Mouse (Mus musculus): ENCODE data around the gene Naaladl1. TPM values are rescaled to one million over a fixed set of nuclear protein-coding genes. Genes with fewer than 3 reads are reported as not detected.

Naaladl1 gene
- polyA plus RNA-seq (2017; shearing (Covaris generic)): not detected

DNA sequence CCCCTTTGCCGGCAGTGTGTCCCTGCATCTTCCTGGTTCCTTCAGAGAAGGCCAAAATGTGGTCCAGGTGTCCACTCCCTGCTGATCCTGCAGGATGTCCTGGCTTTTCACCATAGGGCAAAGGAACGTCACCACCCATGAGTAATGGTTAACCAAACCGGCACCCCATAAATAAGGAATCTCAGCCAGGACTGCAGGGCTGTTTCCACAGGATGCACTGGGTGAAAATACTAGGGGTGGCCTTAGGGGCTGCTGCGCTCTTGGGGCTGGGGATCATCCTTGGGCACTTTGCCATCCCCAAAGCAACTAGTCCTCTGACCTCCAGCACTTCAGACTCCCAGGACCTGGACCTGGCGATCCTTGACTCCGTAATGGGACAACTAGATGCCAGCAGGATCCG is at the start of gene Naaladl1:
Naaladl1 (plus strand) TSS at position 197 of the 400 bp plus-strand sequence.

DNA sequence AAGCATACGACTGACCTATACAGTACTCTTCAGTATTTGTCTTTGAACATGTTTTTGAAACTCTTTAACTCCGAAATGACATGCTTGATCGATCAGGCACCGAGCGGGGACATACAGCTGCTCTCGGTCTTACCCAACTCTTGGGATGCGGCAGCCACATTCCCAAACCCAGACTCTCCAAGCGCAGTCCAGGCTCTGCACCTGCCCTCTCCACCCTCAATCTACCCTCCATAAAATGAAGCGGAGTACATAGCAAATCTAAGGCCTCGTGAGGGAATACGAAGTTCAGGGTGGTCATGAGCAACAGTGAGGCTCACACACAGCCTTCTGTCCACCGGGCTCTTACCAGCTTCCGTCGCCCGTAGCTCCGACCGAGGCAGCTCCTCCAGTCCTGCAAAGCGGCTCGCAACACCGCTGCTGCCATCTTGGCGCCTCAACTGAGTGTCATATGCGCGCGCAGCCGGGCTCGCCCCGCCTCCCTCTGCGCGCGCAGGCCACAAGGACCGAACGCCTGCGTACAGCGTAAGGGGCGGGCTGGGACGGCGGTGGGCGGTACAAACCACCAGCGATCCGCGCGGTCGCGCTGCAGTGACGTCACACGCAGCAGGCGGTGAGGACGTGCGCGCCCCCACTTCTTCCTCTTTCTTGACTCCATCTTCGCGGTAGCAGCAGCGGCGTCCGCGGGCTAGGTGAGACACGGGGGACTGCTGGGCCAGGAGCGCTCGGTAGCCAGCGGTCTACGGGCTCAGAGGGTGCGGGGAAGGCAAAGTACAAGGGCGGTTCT is 48.1 kb upstream of the Naaladl1 start, which contains the start of the genes Mrpl49 and Fau:
Mrpl49 (minus strand) TSS at position 473 of the 784 bp plus-strand sequence.
Fau (plus strand) TSS at position 532 of the 784 bp plus-strand sequence.

DNA sequence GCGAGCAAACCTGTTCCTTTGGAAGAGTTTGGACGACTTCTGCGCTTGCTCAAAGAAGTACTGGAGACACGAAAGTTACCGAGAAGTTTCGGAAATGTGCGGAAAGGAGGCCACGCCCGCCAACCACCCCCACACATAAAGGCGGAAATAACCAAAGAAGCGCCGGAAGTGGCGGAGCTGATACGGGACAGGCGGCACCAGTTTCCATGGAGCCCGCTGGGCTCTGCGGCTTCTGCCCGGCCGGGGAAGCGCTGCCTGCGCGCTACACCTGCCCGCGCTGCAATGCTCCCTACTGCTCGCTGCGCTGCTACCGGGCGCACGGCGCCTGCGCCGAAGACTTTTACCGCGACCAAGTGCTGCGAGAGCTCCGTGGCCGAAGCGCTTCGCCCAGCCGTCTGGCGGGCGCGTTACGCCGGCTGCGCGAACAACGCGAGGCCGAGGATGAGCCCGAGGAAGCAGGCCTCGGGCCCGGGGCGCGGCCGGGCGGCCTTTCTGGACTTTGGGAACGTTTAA is 44.5 kb upstream of the Naaladl1 start, which contains the start of gene Znhit2:
Znhit2 (plus strand) TSS at position 172 of the 513 bp plus-strand sequence.

DNA sequence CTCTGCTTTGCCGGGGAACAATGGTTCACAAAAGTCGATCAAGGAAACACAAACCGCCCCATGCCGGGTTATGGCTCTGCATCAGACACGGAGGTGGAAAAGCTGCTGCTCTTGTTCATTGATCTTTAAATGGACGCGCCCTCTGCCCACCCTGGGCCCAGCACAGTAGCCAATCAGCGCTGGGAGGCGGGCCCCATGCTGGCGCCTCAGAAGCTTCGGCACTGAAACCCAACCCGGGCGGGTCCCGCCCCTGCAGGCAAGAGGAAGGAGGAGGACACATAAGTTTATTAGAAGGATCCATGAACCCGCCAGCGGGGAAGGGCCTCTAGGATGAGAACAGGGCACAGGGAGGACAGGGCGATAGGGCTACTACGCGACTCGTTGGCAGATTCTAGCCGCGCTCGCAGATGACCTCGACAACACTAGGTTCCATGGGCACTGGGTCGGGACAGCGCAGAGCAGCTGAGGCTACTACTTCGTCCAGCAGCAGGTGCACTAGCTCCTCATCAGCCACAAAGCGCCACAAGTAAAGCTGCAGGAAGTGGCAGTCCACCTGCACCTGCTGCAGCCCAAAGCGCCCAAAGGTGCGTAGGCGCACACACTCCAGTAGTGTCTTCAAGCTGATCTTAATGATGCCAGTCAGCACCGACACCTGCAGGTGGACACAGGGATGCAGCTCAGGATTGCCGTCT is 37.7 kb upstream of the Naaladl1 start, which contains the start of gene Tm7sf2:
Tm7sf2 (minus strand) TSS at position 650 of the 692 bp plus-strand sequence.

DNA sequence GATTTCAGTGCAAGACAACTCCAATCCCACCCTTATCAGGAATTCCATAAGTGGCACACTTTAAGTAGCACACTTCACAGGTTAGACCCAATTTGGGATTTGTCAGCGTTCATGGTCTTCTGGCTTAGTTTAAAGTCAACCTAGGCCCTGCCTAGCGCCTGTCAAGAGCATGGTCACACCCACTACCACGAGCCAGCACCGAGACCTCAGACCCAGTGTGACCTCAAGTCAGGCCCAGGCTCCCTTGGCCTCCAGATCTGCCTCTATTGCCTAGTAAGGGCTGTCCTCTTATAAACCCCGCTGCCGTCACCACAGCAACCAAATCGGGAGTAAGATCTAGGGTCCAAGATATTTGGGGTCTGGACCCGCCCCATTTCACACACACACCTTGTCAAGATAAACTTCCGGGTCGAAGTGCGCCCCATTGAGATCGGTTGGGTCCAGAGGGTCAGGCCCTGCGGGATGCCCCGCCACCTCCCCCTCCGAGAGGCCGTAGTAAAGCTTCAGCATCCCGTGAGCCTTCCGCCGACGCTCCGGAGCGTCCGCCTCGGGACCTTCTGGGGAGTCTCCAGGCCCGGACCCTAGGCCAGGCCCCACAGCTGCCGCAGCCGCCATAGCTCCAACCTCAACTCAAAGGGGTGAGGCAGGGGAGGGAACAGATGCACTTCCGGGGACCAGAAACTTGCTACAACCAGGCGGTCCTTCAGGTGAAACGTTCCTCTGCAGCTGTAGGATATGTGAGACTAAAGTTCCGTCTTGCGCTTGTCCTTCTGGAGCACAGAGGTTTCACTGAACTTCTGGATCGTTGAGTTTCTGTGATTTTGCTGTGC is 28.8 kb upstream of the Naaladl1 start, which contains the start of gene Vps51:
Vps51 (minus strand) TSS at position 668 of the 830 bp plus-strand sequence.

DNA sequence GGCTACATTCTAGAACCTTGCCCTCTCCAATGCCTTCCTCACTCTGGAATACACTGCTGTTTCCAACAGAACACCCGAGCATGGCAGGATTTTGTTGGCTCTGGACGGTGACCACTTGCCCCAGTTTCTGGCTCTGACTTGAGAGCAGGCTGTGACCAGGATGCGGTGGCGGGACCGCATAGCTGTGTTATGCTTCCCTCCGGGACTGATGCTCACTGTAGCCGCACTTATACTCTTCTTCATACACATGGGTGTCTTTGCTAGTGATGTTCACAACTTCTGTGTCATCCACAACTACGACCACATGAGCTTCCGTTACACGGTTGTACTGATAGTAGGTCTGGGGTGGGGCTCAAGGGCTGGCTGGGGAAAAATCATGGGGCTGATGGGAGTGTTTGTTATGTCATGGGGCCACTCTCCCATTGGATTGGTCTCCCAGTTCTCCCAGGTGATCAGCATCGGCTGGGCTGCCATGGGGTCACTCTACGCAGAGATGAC is 25.6 kb upstream of the Naaladl1 start, which contains the start of gene Tmem262:
Tmem262 (plus strand) TSS at position 51 of the 498 bp plus-strand sequence.

DNA sequence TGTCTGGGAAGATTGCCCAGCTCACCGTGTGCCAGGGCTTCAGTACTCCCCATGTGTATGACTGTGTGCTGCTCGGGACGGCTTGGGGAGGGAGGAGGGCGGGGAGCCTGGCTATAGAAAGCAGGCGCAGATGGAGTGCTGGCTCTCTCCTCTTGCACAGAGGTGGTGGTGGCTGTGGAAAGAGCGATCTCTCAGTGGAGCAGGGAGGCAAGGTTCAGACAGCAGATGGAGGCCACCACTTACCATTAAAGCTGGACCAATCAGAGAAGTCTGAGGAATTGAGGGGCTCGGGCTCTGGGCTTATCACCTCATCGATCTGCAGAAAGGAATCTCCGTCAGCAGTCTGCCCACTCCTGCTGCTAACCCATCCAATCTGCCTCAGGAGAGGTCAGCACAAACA is 23.4 kb upstream of the Naaladl1 start, which contains the start of gene Gm28374:
Gm28374 (minus strand) TSS at position 101 of the 400 bp plus-strand sequence.

DNA sequence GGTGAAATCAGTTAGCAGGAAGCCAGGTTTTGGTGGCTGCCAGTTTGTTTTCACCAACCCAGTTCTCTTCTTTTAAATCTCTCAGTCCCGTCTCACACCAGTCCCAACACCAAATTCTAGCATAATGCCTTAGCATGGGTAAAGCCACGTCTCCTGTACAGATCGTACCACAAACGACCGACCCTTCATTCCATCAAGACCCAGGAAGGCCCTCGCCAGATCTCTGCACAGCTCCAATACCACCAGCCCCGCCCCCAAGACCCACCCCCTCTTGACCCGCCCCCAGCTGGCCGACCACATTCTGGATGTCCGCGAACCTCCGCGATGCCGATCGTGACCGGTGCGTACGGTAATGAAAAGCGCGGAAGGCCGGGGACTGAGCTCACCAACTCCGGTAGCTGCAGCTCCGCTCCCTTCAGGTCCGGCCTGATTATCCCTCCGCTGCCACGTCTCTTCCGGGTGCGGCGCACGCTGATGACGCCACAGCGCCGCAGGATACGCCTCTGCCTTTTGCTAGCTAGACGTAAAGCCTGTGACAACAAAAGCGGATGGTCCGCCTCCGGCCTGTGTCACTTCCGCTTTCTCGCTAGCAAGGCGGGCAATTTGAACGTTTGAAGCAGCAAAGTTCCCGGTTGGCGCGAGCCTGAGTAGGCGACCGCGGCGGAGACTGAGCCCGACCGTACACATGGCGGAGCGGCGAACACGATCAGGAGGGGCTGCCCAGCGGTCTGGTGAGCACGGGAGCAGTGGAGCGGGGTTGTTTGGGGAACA is 20.9 kb upstream of the Naaladl1 start, which contains the start of the genes Zfpl1 and Cdca5:
Zfpl1 (minus strand) TSS at position 479 of the 771 bp plus-strand sequence.
Cdca5 (plus strand) TSS at position 506 of the 771 bp plus-strand sequence.

DNA sequence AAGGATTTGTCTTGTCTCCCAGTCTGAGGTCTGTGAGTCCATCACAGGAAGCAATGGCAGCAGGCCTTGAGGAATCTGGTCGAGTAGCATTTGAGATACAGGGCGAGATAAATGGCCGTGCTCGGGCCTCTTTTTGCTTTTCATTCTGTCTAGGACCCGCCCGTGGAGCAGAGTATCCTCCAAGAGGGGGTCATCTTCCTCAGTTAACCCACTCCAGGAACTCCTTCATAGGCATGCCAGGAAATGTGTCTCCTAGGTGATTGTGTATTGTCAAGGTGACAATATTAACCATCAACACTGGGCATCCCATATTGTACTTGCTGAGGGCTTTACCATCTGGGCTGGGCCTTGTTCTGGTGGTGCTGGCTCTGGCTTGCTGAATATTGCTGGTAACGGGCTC is 11.5 kb upstream of the Naaladl1 start, which contains the start of gene AC131692.1:
AC131692.1 (plus strand) TSS at position 301 of the 400 bp plus-strand sequence.

DNA sequence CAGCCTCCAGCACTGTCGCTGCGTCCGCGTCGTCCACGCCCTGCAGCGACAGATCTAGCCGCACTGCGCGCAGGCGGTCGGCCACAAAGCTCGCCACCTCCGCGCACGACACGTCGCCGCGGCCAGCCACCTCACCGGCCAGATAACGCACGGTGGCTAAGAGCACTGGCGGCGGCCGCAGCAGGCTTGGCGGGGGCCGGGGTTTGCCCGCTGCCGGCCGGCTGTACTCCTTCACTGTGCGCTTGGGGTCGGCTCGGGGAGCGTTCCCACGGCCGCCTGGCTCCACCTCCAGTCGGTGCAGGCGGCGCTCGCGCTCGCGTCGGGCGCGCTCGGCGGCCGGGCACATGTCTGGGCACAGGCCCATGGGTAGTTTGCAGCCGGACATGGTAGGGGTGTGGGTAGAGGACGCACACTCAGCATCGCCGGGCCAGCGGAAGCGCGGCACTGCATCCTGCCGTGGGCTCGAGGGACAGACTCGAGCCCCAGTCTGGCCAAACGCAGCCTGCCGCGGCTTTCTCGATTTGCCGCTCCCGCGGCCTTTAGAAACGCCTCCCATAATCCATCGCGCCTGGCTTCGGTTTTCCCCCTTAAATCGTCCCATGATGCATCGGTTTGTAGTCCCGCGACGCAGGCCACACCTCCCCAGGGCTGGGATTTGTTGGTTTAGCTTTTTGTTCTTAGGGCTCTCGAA is 12.5 kb downstream of the Naaladl1 start, which contains the start of gene Sac3d1:
Sac3d1 (minus strand) TSS at position 665 of the 691 bp plus-strand sequence.

DNA sequence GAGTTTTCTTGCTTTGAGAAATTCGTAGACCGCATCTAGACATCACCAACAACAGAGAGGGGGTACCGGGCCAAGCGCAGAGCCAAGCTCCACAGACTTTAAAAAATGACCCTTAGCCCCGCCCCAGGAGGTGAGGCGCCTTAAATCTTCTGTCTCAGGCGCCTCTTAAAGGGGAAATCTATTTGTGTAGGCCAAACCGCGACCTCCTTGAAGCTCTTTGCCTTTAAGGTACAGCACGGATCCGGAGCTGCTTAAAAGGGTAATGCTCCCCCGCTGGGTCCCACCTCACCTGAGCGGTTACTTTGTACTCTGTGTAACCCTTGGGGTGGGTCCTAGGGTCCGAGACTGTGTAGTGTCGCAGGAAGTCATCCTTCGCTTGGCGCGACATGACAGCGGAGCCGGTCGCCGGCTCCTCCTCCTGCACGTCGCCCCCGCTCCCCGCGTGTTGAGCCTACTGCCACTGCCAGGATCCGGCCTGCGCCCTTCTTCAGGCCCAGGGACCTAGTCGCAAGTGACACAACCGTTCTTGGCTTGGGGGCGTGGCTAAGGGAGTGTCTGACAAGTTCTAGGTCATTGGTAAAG is 22.3 kb downstream of the Naaladl1 start, which contains the start of gene Snx15:
Snx15 (minus strand) TSS at position 545 of the 582 bp plus-strand sequence.

DNA sequence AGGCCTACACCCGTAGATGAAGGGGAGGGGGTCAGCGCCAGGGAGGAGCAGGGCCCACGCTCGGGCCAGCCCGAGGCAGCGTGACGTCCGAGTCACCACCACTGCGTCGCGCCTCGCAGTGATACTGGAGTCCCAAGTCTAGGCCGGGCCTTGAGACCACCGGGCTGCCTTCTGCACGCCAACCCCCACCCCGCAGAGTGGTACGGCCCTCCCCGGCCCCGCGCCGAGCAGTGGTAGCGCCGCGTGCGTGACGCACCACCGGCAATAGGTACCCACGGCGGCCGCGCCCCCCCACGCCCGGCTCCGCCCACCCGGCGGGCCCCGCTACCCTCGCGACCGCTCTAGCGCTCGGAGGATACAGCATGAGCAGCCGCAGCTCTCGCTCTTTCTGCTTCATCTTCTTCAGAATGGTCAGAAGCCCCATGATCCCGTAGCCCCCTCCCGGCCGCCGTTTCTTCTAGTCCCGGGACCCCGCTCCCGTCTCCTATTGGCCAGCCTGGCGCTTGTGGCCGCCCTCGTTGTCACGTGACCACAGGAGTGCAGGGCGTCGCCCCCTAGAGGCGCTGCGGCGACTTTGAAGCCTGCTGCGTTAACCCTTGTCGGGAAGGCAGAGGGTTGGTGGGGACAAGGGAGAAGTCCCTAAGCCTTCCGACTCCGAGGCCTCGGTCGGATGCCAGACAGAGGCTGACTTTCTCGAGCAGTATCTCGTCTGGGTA is 35.3 kb downstream of the Naaladl1 start, which contains the start of gene Batf2:
Batf2 (plus strand) TSS at position 306 of the 716 bp plus-strand sequence.

DNA sequence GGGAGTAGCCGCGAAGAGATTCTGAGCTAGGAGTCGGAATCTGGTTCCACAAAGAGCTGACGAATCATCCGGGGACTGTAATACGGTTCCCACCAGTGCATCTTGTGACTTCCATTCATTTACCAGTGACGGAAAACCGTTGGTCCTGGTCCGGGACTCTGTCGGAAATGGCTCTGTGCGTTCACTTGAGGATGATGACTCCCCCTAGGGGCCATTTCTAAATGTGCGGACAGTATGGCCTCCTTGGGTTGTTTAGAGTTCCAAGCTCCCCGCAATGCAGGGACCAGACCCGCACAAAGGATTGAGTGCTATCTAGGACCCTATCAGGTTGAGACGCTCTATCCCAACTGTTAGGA is 35.8 kb downstream of the Naaladl1 start, which contains the start of gene Arl2:
Arl2 (minus strand) TSS at position 155 of the 356 bp plus-strand sequence.

Other genes with a start within 250 kb of the Naaladl1 start
- 335 TPM for gene Frmd8, start 230.5 kb upstream of the Naaladl1 start, polyA plus RNA-seq (2017; shearing (Covaris generic))
- gene Slc25a45, start 228.0 kb upstream of the Naaladl1 start, polyA plus RNA-seq (2017; shearing (Covaris generic)): 44.8 TPM
- 0.36 TPM for gene Tigd3, start 211.6 kb upstream of the Naaladl1 start, polyA plus RNA-seq (2017; shearing (Covaris generic))
- gene Dpf2, start 192.8 kb upstream of the Naaladl1 start, polyA plus RNA-seq (2017; shearing (Covaris generic)): 210 TPM
- gene Cdc42ep2, start 181.0 kb upstream of the Naaladl1 start, polyA plus RNA-seq (2017; shearing (Covaris generic)): 0.14 TPM
- 57.4 TPM for gene Pola2, start 141.6 kb upstream of the Naaladl1 start, polyA plus RNA-seq (2017; shearing (Covaris generic))
- not detected for gene Slc22a20, start 119.6 kb upstream of the Naaladl1 start, polyA plus RNA-seq (2017; shearing (Covaris generic))
- gene Capn1, start 89.9 kb upstream of the Naaladl1 start, polyA plus RNA-seq (2017; shearing (Covaris generic)): 84.5 TPM
- gene Syvn1, start 59.2 kb upstream of the Naaladl1 start, polyA plus RNA-seq (2017; shearing (Covaris generic)): 51.3 TPM
- gene Mrpl49, start 48.0 kb upstream of the Naaladl1 start, polyA plus RNA-seq (2017; shearing (Covaris generic)): 61.3 TPM
- 1,170 TPM for gene Fau, start 47.9 kb upstream of the Naaladl1 start, polyA plus RNA-seq (2017; shearing (Covaris generic))
- 5.8 TPM for gene Znhit2, start 44.6 kb upstream of the Naaladl1 start, polyA plus RNA-seq (2017; shearing (Covaris generic))
- 15.6 TPM for gene Tm7sf2, start 37.4 kb upstream of the Naaladl1 start, polyA plus RNA-seq (2017; shearing (Covaris generic))
- gene Vps51, start 28.6 kb upstream of the Naaladl1 start, polyA plus RNA-seq (2017; shearing (Covaris generic)): 73.4 TPM
- not detected for gene Tmem262, start 25.7 kb upstream of the Naaladl1 start, polyA plus RNA-seq (2017; shearing (Covaris generic))
- gene Gm28374, start 23.5 kb upstream of the Naaladl1 start, polyA plus RNA-seq (2017; shearing (Covaris generic)): 1.7 TPM
- gene Zfpl1, start 20.8 kb upstream of the Naaladl1 start, polyA plus RNA-seq (2017; shearing (Covaris generic)): 47.2 TPM
- gene Cdca5, start 20.8 kb upstream of the Naaladl1 start, polyA plus RNA-seq (2017; shearing (Covaris generic)): 3.9 TPM
- gene AC131692.1, start 11.4 kb upstream of the Naaladl1 start, polyA plus RNA-seq (2017; shearing (Covaris generic)): not detected
- gene Sac3d1, start 12.9 kb downstream of the Naaladl1 start, polyA plus RNA-seq (2017; shearing (Covaris generic)): 1.5 TPM
- gene Snx15, start 22.5 kb downstream of the Naaladl1 start, polyA plus RNA-seq (2017; shearing (Covaris generic)): 42.8 TPM
- not detected for gene Batf2, start 35.2 kb downstream of the Naaladl1 start, polyA plus RNA-seq (2017; shearing (Covaris generic))
- 28.6 TPM for gene Arl2, start 35.8 kb downstream of the Naaladl1 start, polyA plus RNA-seq (2017; shearing (Covaris generic))
- not detected for gene Majin, start 78.6 kb downstream of the Naaladl1 start, polyA plus RNA-seq (2017; shearing (Covaris generic))
- gene Gpha2, start 120.6 kb downstream of the Naaladl1 start, polyA plus RNA-seq (2017; shearing (Covaris generic)): not detected
- 6.7 TPM for gene Ppp2r5b, start 130.1 kb downstream of the Naaladl1 start, polyA plus RNA-seq (2017; shearing (Covaris generic))
- 42.5 TPM for gene Atg2a, start 135.9 kb downstream of the Naaladl1 start, polyA plus RNA-seq (2017; shearing (Covaris generic))
- gene Ehd1, start 170.9 kb downstream of the Naaladl1 start, polyA plus RNA-seq (2017; shearing (Covaris generic)): 8.5 TPM
- gene Cdc42bpg, start 200.7 kb downstream of the Naaladl1 start, polyA plus RNA-seq (2017; shearing (Covaris generic)): 0.10 TPM
- gene Men1, start 229.2 kb downstream of the Naaladl1 start, polyA plus RNA-seq (2017; shearing (Covaris generic)): 58.3 TPM
- gene Map4k2, start 235.4 kb downstream of the Naaladl1 start, polyA plus RNA-seq (2017; shearing (Covaris generic)): 104 TPM

Data from CD4-positive, CD25-positive, alpha-beta regulatory T cell, adult 9 weeks (primary cell).